Mouse (Mus musculus) cortical plate, adult 2 months (tissue): ENCODE measurements at regions not wholly inside any gene's neighbourhood (a gene's known extent, or its start where the extent isn't known, plus 50 kb on each side); places are given as distances from the start of the nearest gene placed in this dataset.
A peak's percentile ranks its signal among the peaks of the same experiment; 100 is the strongest.

Source experiments
- H3K27ac ChIP-seq: fragments of 200-500 bp; 2 replicates; pipeline ENCODE4 v1.5.1; 2012; ENCODE audit warnings: low read length, control low read depth, inconsistent platforms; ENCODE audit not compliant: insufficient read depth
- H3K4me1 ChIP-seq: fragments of 200-500 bp; 2 replicates; pipeline ENCODE4 v1.6.1; 2011; ENCODE audit warnings: low read length; ENCODE audit not compliant: control insufficient read depth, insufficient read depth
- H3K4me3 ChIP-seq: fragments of 200-500 bp; 2 replicates; pipeline ENCODE4 v1.5.1; 2011; ENCODE audit warnings: mild to moderate bottlenecking, low read length, control low read depth; ENCODE audit not compliant: insufficient read depth
- CTCF ChIP-seq: fragments of 200-500 bp; IDR thresholded peaks from 2 replicates; pipeline ENCODE4 v1.5.1; 2011; ENCODE audit warnings: mild to moderate bottlenecking, control low read depth, low read length; ENCODE audit not compliant: insufficient read depth; ENCODE audit errors: extremely low read depth
- POLR2A ChIP-seq: fragments of 200-500 bp; IDR thresholded peaks from 2 replicates; pipeline ENCODE4 v1.6.1; 2011; ENCODE audit warnings: mild to moderate bottlenecking, low read length, control low read depth; ENCODE audit not compliant: insufficient read depth; ENCODE audit errors: extremely low read depth

GRCm38 (mm10) chr9:8330886-8331476, 196.9 kb upstream of the Cep126 start:
- Histone ChIP-seq H3K27ac (peak overlapping the region; percentile 67; the same call in 1 of the 2 replicates), H3K4me3 (no peak overlapping the region), H3K4me1 (peaks cover 1% of the 10 kb centered on the region; the same call in 1 of the 2 replicates)
- TF ChIP-seq CTCF = no peak
- TF ChIP-seq POLR2A = no peak

GRCm38 (mm10) chr9:8340628-8341027, 203.3 kb upstream of the Trpc6 start:
- TF ChIP-seq POLR2A (no peak), CTCF (no peak)
- no peak overlapping the region for H3K4me3 ChIP-seq
- no peaks in the 10 kb centered on the region for H3K4me1 ChIP-seq
- H3K27ac ChIP-seq = no peak overlapping the region

GRCm38 (mm10) chr9:8351071-8351470, 192.9 kb upstream of the Trpc6 start:
- TF ChIP-seq CTCF (no peak), POLR2A (no peak)
- Histone ChIP-seq H3K4me3 (no peak overlapping the region), H3K4me1 (no peaks in the 10 kb centered on the region), H3K27ac (no peak overlapping the region)
